ENCODE assay signal across 17 mouse cellular contexts in the genomic region with DNA sequence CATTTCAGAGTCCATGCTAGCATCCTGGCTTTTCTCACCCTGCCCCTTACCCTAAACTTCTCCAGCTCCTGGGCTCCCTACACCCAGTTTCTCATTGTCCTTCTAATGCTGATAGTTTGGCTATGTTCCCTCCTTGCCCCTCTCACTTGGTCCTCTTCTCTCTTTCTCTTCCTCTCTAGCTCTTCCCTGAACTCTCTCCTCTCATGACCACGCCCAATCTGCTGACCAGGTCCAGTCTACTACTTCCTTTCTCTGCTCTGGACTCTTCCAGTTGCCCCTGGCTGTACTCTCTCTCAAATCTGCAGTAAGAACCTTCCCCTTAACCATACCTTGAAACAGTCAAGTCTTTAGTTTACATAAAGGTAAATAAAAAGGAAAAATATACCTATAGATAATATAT. TPM values are rescaled to one million over a fixed set of nuclear protein-coding genes. Genes with fewer than 3 reads are reported as not detected.
DNase-seq lines count a peak whose midpoint lies in the region; ATAC-seq and TF ChIP-seq lines count a peak whose summit lies in the region.
"Had no signal": no experiment of that assay in that cellular context is flagged by ENCODE, and none has a peak within 500 bp of the region (broad histone marks: within the 10 kb centered on the region; RNA-seq: fewer than 3 reads in every experiment).

No protein-coding gene starts in this region.

- no peak overlapping the region for H3K4me2 ChIP-seq in lung, postnatal 0 days (replicated peaks; ENCODE audit: low read depth, low read length)
- H3K4me2 ChIP-seq: embryonic facial prominence, embryonic 12.5 days; forebrain, embryonic 15.5 days; heart, embryonic 12.5 days; hindbrain, embryonic 15.5 days had no signal

- no peaks in the 10 kb centered on the region for H3K27me3 ChIP-seq in lung, postnatal 0 days (replicated peaks; ENCODE audit: insufficient read depth, low read length)
- H3K27me3 ChIP-seq: embryonic facial prominence, embryonic 12.5 days; forebrain, embryonic 15.5 days; heart, embryonic 12.5 days; hindbrain, embryonic 15.5 days had no signal

- no peak for ATAC-seq in lung, postnatal 0 days
- ATAC-seq in granulocyte monocyte progenitor cell, adult 5-6 weeks (replicated peaks; ENCODE audit: poor library complexity, severe bottlenecking), result peak; percentile 55
- ATAC-seq: forebrain, embryonic 15.5 days had no signal

- no peak overlapping the region for H3K9ac ChIP-seq in lung, postnatal 0 days (replicated peaks; ENCODE audit: low read depth)
- H3K9ac ChIP-seq: embryonic facial prominence, embryonic 12.5 days; forebrain, embryonic 15.5 days; heart, embryonic 12.5 days; hindbrain, embryonic 15.5 days had no signal

- WGBS in lung, postnatal 0 days, result 48% methylated on average over 1 of the region's 1 CpGs

- H3K27ac ChIP-seq in gastrocnemius, adult 2 months, result peak overlapping the region; percentile 20; the same call in 1 of the 2 replicates
- H3K27ac ChIP-seq in lung, postnatal 0 days (ENCODE audit: low read length), result no peak overlapping the region
- H3K27ac ChIP-seq: embryonic facial prominence, embryonic 12.5 days; forebrain, embryonic 15.5 days; hindbrain, embryonic 15.5 days had no signal

- no peaks in the 10 kb centered on the region for H3K9me3 ChIP-seq in lung, postnatal 0 days (ENCODE audit: low read length)
- H3K9me3 ChIP-seq: embryonic facial prominence, embryonic 12.5 days; forebrain, embryonic 15.5 days; heart, embryonic 12.5 days; hindbrain, embryonic 15.5 days had no signal

- H3K36me3 ChIP-seq in lung, postnatal 0 days (ENCODE audit: insufficient read depth, low read length), result no peaks in the 10 kb centered on the region
- H3K36me3 ChIP-seq: embryonic facial prominence, embryonic 12.5 days; forebrain, embryonic 15.5 days; heart, embryonic 12.5 days; hindbrain, embryonic 15.5 days had no signal

- H3K4me1 ChIP-seq in lung, postnatal 0 days (ENCODE audit: insufficient read depth, low read depth, low read length), result no peaks in the 10 kb centered on the region
- H3K4me1 ChIP-seq: embryonic facial prominence, embryonic 12.5 days; forebrain, embryonic 15.5 days; heart, embryonic 12.5 days; hindbrain, embryonic 15.5 days had no signal

- intact Hi-C loops in gastrocnemius, adult 2 months (cut with DNase I), result no loop called here

- no peak for TF ChIP-seq CTCF in gastrocnemius, adult 2 months (IDR thresholded peaks at IDR 0.05)
- TF ChIP-seq CTCF in lung, postnatal 0 days (IDR thresholded peaks at IDR 0.05), result no peak

- TF ChIP-seq EP300 in lung, postnatal 0 days (IDR thresholded peaks at IDR 0.05), result no peak

- no peak overlapping the region for H3K4me3 ChIP-seq in gastrocnemius, adult 2 months
- H3K4me3 ChIP-seq in lung, postnatal 0 days (ENCODE audit: low read depth, low read length), result no peak overlapping the region
- H3K4me3 ChIP-seq: embryonic facial prominence, embryonic 12.5 days; forebrain, embryonic 15.5 days; heart, embryonic 12.5 days; hindbrain, embryonic 15.5 days had no signal

- no peak for DNase-seq in gastrocnemius, adult 2 months
- DNase-seq in gastrocnemius, adult 18-20 months (ENCODE audit: low spot score), result no peak
- peak; percentile 20 for DNase-seq in lung, postnatal 0 days (ENCODE audit: low spot score)
- no peak for DNase-seq in lung, adult 18-20 months
- DNase-seq in testis, postnatal 14 days (ENCODE audit: low spot score), result no peak
- no peak for DNase-seq in retina, postnatal 1 day
- DNase-seq: adrenal gland, postnatal 14 days; B cell, adult 2 months; cerebellum, adult 11 months; cerebellum, adult 8-10 months; cerebellum, postnatal 14 days; gastrocnemius, postnatal 14 days had no signal

RNA-seq across cellular contexts. Expression of gene Ifngr1, which starts 43.7 kb away (rescaled TPM):
- 10 to 100 TPM; 25.4 to 31.8 TPM for total RNA-seq in gastrocnemius, adult 2 months (2021)
- total RNA-seq in gastrocnemius, adult 18-20 months (2021), result 10 to 100 TPM; 24.2 to 25.6 TPM
- 138 and 159 TPM in 2 replicates for polyA plus RNA-seq in lung, postnatal 0 days (2015; fragmentation: Nextera tagmentation; extraction: Ambion mirVana)
- total RNA-seq in granulocyte monocyte progenitor cell, adult 5-6 weeks (2014; fragmentation: Nextera tagmentation), result 255 and 265 TPM in 2 replicates
- 355 and 356 TPM in 2 replicates for total RNA-seq in granulocyte monocyte progenitor cell, adult 5-6 weeks (2017)

Comparison
In these comparisons a context has a peak if more than half of its experiments do, and no peak if none do; other contexts are left out.
1. RNA of gene Ifngr1, which starts 43.7 kb away (total RNA-seq): 255 to 356 TPM in granulocyte monocyte progenitor cell, adult 5-6 weeks; 25.4 to 31.8 TPM in gastrocnemius, adult 2 months and 24.2 to 25.6 TPM in gastrocnemius, adult 18-20 months; every median in the first group is over 4 times any median in the second.